Mouse (Mus musculus) layer of hippocampus, adult 2 months (tissue): ENCODE data around the gene Castor2. TPM values are rescaled to one million over a fixed set of nuclear protein-coding genes. Genes with fewer than 3 reads are reported as not detected.

Experiments
- DNase-seq, 2 experiments: peaks; one replicate each; pipeline ENCODE4 v3.0.0; 2022; ENCODE audit warnings: low spot score in 2 of 2
- H3K27ac ChIP-seq: fragments of 200-600 bp; 2 replicates; pipeline ENCODE4 v1.8.1; 2022
- H3K4me3 ChIP-seq: fragments of 200-600 bp; 2 replicates; pipeline ENCODE4 v1.8.1; 2022; ENCODE audit warnings: mild to moderate bottlenecking
- CTCF ChIP-seq: fragments of 200-600 bp; conservative IDR thresholded peaks from 2 replicates; pipeline ENCODE4 v1.8.1; 2022; ENCODE audit warnings: antibody characterized with exemption, mild to moderate bottlenecking, moderate library complexity
- total RNA-seq, 2 experiments: library from RNA; stranded (reverse); gene quantifications; 2 replicates each; pipeline ENCODE4 v1.2.3; 2021

The Castor2 gene
- total RNA-seq, 2 experiments from 2014 or later, result 67.5 to 69.4 TPM

GRCm38 (mm10) chr5:134144986-134145385, 45.5 kb downstream of the Castor2 start:
- Histone ChIP-seq H3K4me3 (no peak overlapping the region), H3K27ac (no peak overlapping the region)
- TF ChIP-seq CTCF, result peak; percentile 43
- DNase-seq, result no peak

- TF ChIP-seq CTCF, result no peak
- DNase-seq, result no peak
- Histone ChIP-seq H3K4me3 (no peak overlapping the region), H3K27ac (no peak overlapping the region)
Observed at GRCm38 (mm10) chr5:134147194-134147753, 47.8 kb downstream of the Castor2 start.

GRCm38 (mm10) chr5:134148153-134148552, 48.6 kb downstream of the Castor2 start:
- no peak for DNase-seq
- TF ChIP-seq CTCF, result no peak
- H3K27ac ChIP-seq, result no peak overlapping the region
- H3K4me3 ChIP-seq, result no peak overlapping the region

GRCm38 (mm10) chr5:134151895-134152294, 52.4 kb downstream of the Castor2 start:
- no peak for TF ChIP-seq CTCF
- DNase-seq, result no peak
- no peak overlapping the region for H3K4me3 ChIP-seq
- H3K27ac ChIP-seq, result no peak overlapping the region

GRCm38 (mm10) chr5:134155916-134156466, 56.5 kb downstream of the Castor2 start:
- DNase-seq, result no peak
- H3K27ac ChIP-seq, result no peak overlapping the region
- TF ChIP-seq CTCF, result no peak
- no peak overlapping the region for H3K4me3 ChIP-seq

- H3K27ac ChIP-seq, result no peak overlapping the region
- no peak for TF ChIP-seq CTCF
- H3K4me3 ChIP-seq, result no peak overlapping the region
- DNase-seq, result no peak
Observed at GRCm38 (mm10) chr5:134164688-134165087, 65.2 kb downstream of the Castor2 start.

GRCm38 (mm10) chr5:134166642-134167041, 67.1 kb downstream of the Castor2 start:
- DNase-seq, result no peak
- H3K27ac ChIP-seq, result no peak overlapping the region
- TF ChIP-seq CTCF, result no peak
- H3K4me3 ChIP-seq, result no peak overlapping the region

GRCm38 (mm10) chr5:134168033-134168432, 68.5 kb downstream of the Castor2 start:
- no peak for DNase-seq
- TF ChIP-seq CTCF, result no peak

GRCm38 (mm10) chr5:134169231-134169630, 69.7 kb downstream of the Castor2 start:
- H3K27ac ChIP-seq, result no peak overlapping the region
- no peak overlapping the region for H3K4me3 ChIP-seq
- DNase-seq, result no peak
- no peak for TF ChIP-seq CTCF

More at GRCm38 (mm10) chr5:134168033-134168432, 68.5 kb downstream of the Castor2 start:
- Histone ChIP-seq H3K4me3 (no peak overlapping the region), H3K27ac (no peak overlapping the region)

- no peak overlapping the region for H3K27ac ChIP-seq
- no peak for TF ChIP-seq CTCF
- DNase-seq, result no peak
Observed at GRCm38 (mm10) chr5:134170167-134170566, 70.7 kb downstream of the Castor2 start.

GRCm38 (mm10) chr5:134173206-134173605, 73.7 kb downstream of the Castor2 start:
- peak in 1 of 2 experiments; percentile 36 for DNase-seq
- H3K27ac ChIP-seq, result no peak overlapping the region
- H3K4me3 ChIP-seq, result no peak overlapping the region
- TF ChIP-seq CTCF, result peak; percentile 77

More at GRCm38 (mm10) chr5:134170167-134170566, 70.7 kb downstream of the Castor2 start:
- no peak overlapping the region for H3K4me3 ChIP-seq

GRCm38 (mm10) chr5:134175696-134176095, 76.2 kb downstream of the Castor2 start:
- no peak for TF ChIP-seq CTCF
- H3K27ac ChIP-seq, result peak overlapping the region; percentile 90; the same call in 1 of the 2 replicates
- H3K4me3 ChIP-seq, result peak overlapping the region; percentile 90
- no peak for DNase-seq

GRCm38 (mm10) chr5:134176169-134176881, 76.8 kb downstream of the Castor2 start, which contains the start of gene Rcc1l:
TSS of gene Rcc1l (minus strand) at chr5:134176774.
- H3K27ac ChIP-seq, result peak within 1 kb of the TSS; percentile 90
- H3K4me3 ChIP-seq, result peak within 1 kb of the TSS; percentile 90
- TF ChIP-seq CTCF, result no peak
- peak; percentile 78 to 85 for DNase-seq
